Mouse (Mus musculus) hindbrain, embryonic 13.5 days (tissue): ENCODE measurements around the gene Rmi2. TPM values are rescaled to one million over a fixed set of nuclear protein-coding genes. Genes with fewer than 3 reads are reported as not detected.

Source experiments
- ATAC-seq: fragments of 200-750 bp; cut with Nextera tagmentation; 2 replicates; pipeline ENCODE4 v1.8.0; 2017; ENCODE audit warnings: moderate TSS enrichment; ENCODE audit not compliant: low FRiP score
- H3K27ac ChIP-seq: fragments of 300-500 bp; sonication (generic); 2 replicates; pipeline ENCODE4 v1.5.1; 2015; ENCODE audit warnings: inconsistent platforms, mild to moderate bottlenecking, moderate library complexity
- H3K27me3 ChIP-seq: fragments of 300-500 bp; sonication (generic); 2 replicates; pipeline ENCODE4 v1.6.1; 2015; ENCODE audit warnings: mild to moderate bottlenecking, inconsistent platforms
- H3K36me3 ChIP-seq: fragments of 300-500 bp; sonication (generic); 2 replicates; pipeline ENCODE4 v1.6.1; 2015; ENCODE audit warnings: mild to moderate bottlenecking, inconsistent platforms
- H3K4me1 ChIP-seq: fragments of 300-500 bp; sonication (generic); replicated peaks from 2 replicates; pipeline ENCODE4 v1.6.1; 2015; ENCODE audit warnings: inconsistent platforms
- H3K4me2 ChIP-seq: fragments of 300-500 bp; sonication (generic); 2 replicates; pipeline ENCODE4 v1.6.1; 2015; ENCODE audit warnings: inconsistent platforms, mild to moderate bottlenecking, moderate library complexity
- H3K4me3 ChIP-seq: fragments of 300-500 bp; sonication (generic); 2 replicates; pipeline ENCODE4 v1.5.1; 2015; ENCODE audit warnings: mild to moderate bottlenecking, inconsistent platforms
- H3K9ac ChIP-seq: fragments of 300-500 bp; sonication (generic); 2 replicates; pipeline ENCODE4 v1.6.1; 2015; ENCODE audit warnings: mild to moderate bottlenecking, inconsistent platforms
- H3K9me3 ChIP-seq: fragments of 300-500 bp; sonication (generic); 2 replicates; pipeline ENCODE4 v1.6.1; 2016; ENCODE audit warnings: inconsistent platforms
- WGBS: fragments of 180-500 bp; shearing (Covaris S2); methylation state at CpG from one replicate; pipeline ENCODE4 v1.1.7; 2015; 5-methylcytosine and 5-hydroxymethylcytosine counted together
- polyA plus RNA-seq: library from polyadenylated mRNA; unstranded; fragments of >200 nt; fragmentation: Nextera tagmentation; extraction: Ambion mirVana; gene quantifications from 2 replicates; pipeline ENCODE4 v1.2.1, GENCODE M21; 2015

The Rmi2 gene
- polyA plus RNA-seq, 1 experiment from 2014 or later: 0.39 TPM

GRCm38 (mm10) chr16:10915066-10915465 is 80.2 kb downstream of the Rmi2 start:
- over 99% methylated on average over 4 of the region's 4 CpGs for WGBS
- Histone ChIP-seq H3K4me2 (no peak overlapping the region), H3K27me3 (no peaks in the 10 kb centered on the region), H3K9me3 (no peaks in the 10 kb centered on the region), H3K4me1 (0 out of 2 replicates have a peak, but pooled peaks cover 4% of the 10 kb centered on the region), H3K27ac (no peak overlapping the region), H3K9ac (no peak overlapping the region), H3K36me3 (no peaks in the 10 kb centered on the region), H3K4me3 (no peak overlapping the region)
- ATAC-seq: no peak

DNA sequence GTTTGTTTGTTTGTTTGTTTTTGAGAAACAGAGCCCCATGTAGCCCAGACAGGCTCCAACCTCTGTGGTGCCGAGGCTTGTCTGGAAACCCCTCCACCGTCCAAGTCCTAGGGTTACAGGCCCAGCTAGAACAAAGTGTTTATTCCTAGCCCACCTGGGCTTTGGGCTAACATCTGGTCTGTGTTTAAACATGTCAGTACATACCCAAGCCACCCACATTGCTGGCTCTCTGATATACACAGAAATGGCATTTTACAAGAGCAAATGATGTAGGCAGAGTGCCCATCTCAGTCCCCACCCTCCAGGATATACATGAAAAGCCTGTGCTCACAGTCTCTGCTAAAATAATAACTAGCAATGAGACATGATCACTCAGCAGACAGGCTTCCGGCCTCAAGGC is 81.4 kb downstream of the Rmi2 start:
- no peak overlapping the region for H3K27ac ChIP-seq
- H3K27me3 ChIP-seq: no peaks in the 10 kb centered on the region
- H3K9ac ChIP-seq: no peak overlapping the region
- no peaks in the 10 kb centered on the region for H3K36me3 ChIP-seq
- WGBS: 74% methylated on average over 3 of the region's 3 CpGs
- 0 out of 2 replicates have a peak, but pooled peaks cover 4% of the 10 kb centered on the region for H3K4me1 ChIP-seq
- no peaks in the 10 kb centered on the region for H3K9me3 ChIP-seq
- no peak overlapping the region for H3K4me2 ChIP-seq
- no peak overlapping the region for H3K4me3 ChIP-seq
- ATAC-seq: no peak

- H3K27ac ChIP-seq: no peak overlapping the region
- H3K36me3 ChIP-seq: no peaks in the 10 kb centered on the region
- H3K27me3 ChIP-seq: no peaks in the 10 kb centered on the region
- 0 out of 2 replicates have a peak, but pooled peaks cover 4% of the 10 kb centered on the region for H3K4me1 ChIP-seq
- H3K4me3 ChIP-seq: no peak overlapping the region
- ATAC-seq: no peak
- no peak overlapping the region for H3K9ac ChIP-seq
- H3K9me3 ChIP-seq: no peaks in the 10 kb centered on the region
- H3K4me2 ChIP-seq: no peak overlapping the region
Measured at GRCm38 (mm10) chr16:10919856-10920255, 85.0 kb downstream of the Rmi2 start.

GRCm38 (mm10) chr16:10923561-10923960 is 88.7 kb downstream of the Rmi2 start:
- H3K36me3 ChIP-seq: no peaks in the 10 kb centered on the region
- H3K9me3 ChIP-seq: no peaks in the 10 kb centered on the region
- no peaks in the 10 kb centered on the region for H3K27me3 ChIP-seq
- 69% methylated on average over 5 of the region's 5 CpGs for WGBS
- H3K9ac ChIP-seq: no peak overlapping the region
- no peak overlapping the region for H3K4me3 ChIP-seq
- ATAC-seq: no peak
- H3K4me1 ChIP-seq: peaks cover 4% of the 10 kb centered on the region; the same call in 1 of the 2 replicates
- no peak overlapping the region for H3K4me2 ChIP-seq
- H3K27ac ChIP-seq: no peak overlapping the region

DNA sequence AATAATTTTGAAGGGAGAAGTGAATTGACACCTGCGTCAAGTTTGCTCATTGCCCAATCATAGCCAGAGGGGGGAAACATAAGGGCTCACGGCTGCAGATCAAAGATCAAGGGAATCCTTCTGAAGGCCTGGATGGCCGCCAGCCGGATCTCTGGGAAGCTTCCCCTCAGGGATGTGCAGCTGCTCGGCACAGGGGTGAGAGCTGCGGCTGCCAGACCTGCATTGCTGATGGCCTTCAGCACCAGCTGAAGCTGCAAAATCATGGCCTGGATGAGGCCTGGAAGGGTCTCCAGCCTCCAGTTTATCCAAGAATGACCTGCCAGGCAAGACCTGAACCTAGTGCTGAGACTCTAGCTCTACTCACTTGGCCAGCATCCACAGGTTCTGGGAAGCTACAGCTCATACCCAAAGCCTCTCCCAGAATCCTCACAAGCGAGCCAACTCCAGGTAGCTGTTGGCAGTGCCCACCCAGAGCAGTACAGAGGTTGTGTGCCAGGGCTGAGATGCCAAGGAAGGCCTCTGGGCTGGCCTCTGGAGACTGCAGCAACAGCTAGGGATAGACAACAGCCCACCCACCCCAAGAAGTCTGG is 90.8 kb downstream of the Rmi2 start:
- H3K4me2 ChIP-seq: no peak overlapping the region
- no peak overlapping the region for H3K4me3 ChIP-seq
- H3K9ac ChIP-seq: no peak overlapping the region
- no peaks in the 10 kb centered on the region for H3K36me3 ChIP-seq
- ATAC-seq: no peak
- H3K27ac ChIP-seq: no peak overlapping the region
- WGBS: 50% methylated on average over 7 of the region's 7 CpGs
- no peaks in the 10 kb centered on the region; the same call in 1 of the 2 replicates for H3K4me1 ChIP-seq
- H3K27me3 ChIP-seq: no peaks in the 10 kb centered on the region
- 0 out of 2 replicates have a peak, but pooled peaks cover 2% of the 10 kb centered on the region for H3K9me3 ChIP-seq

- no peaks in the 10 kb centered on the region for H3K27me3 ChIP-seq
- H3K4me1 ChIP-seq: no peaks in the 10 kb centered on the region; the same call in 1 of the 2 replicates
- H3K36me3 ChIP-seq: no peaks in the 10 kb centered on the region
- no peak for ATAC-seq
- no peak overlapping the region for H3K27ac ChIP-seq
- 0 out of 2 replicates have a peak, but pooled peaks cover 2% of the 10 kb centered on the region for H3K9me3 ChIP-seq
- H3K4me2 ChIP-seq: no peak overlapping the region
- 100% methylated on average over 1 of the region's 1 CpGs for WGBS
- H3K9ac ChIP-seq: no peak overlapping the region
- H3K4me3 ChIP-seq: no peak overlapping the region
Measured at GRCm38 (mm10) chr16:10927026-10927425, 92.2 kb downstream of the Rmi2 start.

DNA sequence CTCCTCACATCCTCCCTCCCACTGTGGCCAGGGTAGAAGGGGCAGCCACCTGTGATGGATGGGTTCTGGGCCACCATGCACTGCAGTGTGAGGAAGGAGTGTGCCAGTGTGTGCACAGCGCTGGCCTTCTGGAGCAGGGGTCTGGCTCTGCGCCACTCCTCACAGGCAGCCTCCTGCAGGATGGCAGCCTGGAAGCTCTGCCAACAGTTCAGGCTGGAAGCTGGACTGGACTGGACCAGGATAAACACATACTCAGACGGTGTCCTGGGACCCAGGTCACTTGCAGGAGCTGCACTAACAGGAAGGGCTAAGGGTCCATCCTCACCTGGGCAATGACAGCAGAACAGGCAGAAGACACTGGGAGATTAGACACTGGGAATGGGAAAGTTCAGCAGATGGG is 98.5 kb downstream of the Rmi2 start:
- ATAC-seq: no peak
- Histone ChIP-seq H3K9me3 (0 out of 2 replicates have a peak, but pooled peaks cover 2% of the 10 kb centered on the region), H3K9ac (no peak overlapping the region), H3K36me3 (no peaks in the 10 kb centered on the region), H3K4me3 (no peak overlapping the region), H3K27me3 (no peaks in the 10 kb centered on the region), H3K4me2 (no peak overlapping the region), H3K27ac (no peak overlapping the region), H3K4me1 (no peaks in the 10 kb centered on the region)
- WGBS: 88% methylated on average over 3 of the region's 3 CpGs

- Histone ChIP-seq H3K36me3 (no peaks in the 10 kb centered on the region), H3K4me1 (no peaks in the 10 kb centered on the region), H3K4me3 (no peak overlapping the region), H3K9me3 (0 out of 2 replicates have a peak, but pooled peaks cover 2% of the 10 kb centered on the region), H3K4me2 (no peak overlapping the region), H3K27me3 (no peaks in the 10 kb centered on the region), H3K27ac (no peak overlapping the region), H3K9ac (no peak overlapping the region)
- WGBS: 100% methylated on average over 1 of the region's 1 CpGs
- no peak for ATAC-seq
Measured at GRCm38 (mm10) chr16:10934047-10934446, 99.2 kb downstream of the Rmi2 start.

DNA sequence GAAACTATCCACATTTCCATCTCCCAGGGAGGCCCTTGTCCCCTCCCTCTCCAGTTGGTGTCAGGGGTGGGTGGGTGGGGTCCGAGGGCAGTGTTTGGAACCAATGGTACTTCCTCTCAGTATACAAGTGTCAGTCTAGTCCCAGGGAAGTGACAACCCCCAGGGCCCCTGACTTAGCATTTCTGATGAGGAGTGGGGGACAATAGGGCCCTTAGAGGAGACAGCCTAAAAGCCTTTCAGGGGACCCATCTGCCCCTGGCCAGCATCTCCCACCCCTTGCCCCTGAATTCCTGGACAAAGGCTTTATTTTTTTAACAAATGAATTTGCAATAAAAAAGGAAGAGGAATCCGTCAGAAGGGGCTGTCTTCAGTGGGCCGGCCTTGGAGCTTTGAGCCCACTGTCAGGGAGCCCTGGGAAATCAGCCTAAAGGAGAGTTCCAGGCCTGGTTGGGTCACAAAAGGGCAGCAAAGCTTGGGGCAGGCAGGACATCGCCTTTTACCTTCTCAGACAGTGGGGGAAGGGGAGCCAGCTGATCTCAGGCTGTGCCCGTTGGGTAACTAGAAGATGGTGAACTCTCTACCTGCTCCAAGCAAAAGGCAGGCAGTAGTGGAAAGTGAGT is 102.0 kb downstream of the Rmi2 start:
- H3K4me3 ChIP-seq: no peak overlapping the region
- no peak overlapping the region for H3K27ac ChIP-seq
- no peaks in the 10 kb centered on the region for H3K27me3 ChIP-seq
- no peak overlapping the region for H3K9ac ChIP-seq
- H3K36me3 ChIP-seq: no peaks in the 10 kb centered on the region
- no peak for ATAC-seq
- no peak overlapping the region for H3K4me2 ChIP-seq
- H3K9me3 ChIP-seq: no peaks in the 10 kb centered on the region
- H3K4me1 ChIP-seq: no peaks in the 10 kb centered on the region
- 20% methylated on average over 5 of the region's 5 CpGs for WGBS

DNA sequence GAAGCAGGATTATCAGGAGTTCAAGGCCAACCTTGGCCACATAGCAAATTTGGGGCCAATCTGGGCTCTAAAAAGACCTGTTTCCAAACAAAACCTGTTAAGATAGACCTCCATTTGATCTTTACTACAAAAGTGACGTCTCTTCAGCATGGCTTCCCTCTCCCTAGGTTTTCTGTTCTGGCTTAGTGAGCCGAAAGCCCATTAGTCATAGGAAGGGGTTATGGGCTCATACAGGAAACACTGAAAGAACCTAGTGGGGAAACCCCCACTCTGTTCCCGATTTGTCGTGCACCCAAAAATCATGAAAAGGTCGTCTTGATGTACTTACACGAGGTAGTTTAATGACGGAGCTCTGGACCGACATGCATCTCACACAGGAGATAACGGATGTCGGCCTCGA is 102.6 kb downstream of the Rmi2 start:
- Histone ChIP-seq H3K27me3 (no peaks in the 10 kb centered on the region), H3K27ac (no peak overlapping the region), H3K4me2 (no peak overlapping the region), H3K4me3 (no peak overlapping the region), H3K9ac (no peak overlapping the region), H3K4me1 (no peaks in the 10 kb centered on the region), H3K36me3 (no peaks in the 10 kb centered on the region), H3K9me3 (no peaks in the 10 kb centered on the region)
- no peak for ATAC-seq
- 77% methylated on average over 11 of the region's 11 CpGs for WGBS

DNA sequence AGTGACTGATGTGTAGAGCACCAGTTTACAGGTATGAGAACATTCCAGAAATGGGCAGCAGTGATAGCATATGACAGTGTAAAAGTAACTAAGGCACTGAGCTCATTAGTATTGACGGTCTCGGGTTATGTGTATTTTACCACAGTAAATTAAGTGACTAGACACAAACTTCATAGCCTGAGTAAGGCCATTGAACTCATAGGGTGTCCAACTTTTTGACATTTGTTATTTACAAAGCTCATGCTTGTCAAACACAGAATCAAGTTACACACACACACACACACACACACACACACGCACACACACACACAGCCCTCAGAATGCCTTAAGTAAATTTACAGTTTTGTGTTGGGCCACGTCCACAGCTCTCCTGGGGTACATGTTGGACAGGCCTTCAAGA is 105.1 kb downstream of the Rmi2 start:
- Histone ChIP-seq H3K4me3 (no peak overlapping the region), H3K27me3 (no peaks in the 10 kb centered on the region), H3K9me3 (no peaks in the 10 kb centered on the region), H3K27ac (no peak overlapping the region), H3K9ac (no peak overlapping the region), H3K4me2 (no peak overlapping the region), H3K36me3 (no peaks in the 10 kb centered on the region), H3K4me1 (no peaks in the 10 kb centered on the region)
- no peak for ATAC-seq
- WGBS: 94% methylated on average over 4 of the region's 4 CpGs

GRCm38 (mm10) chr16:10940661-10941060 is 105.8 kb downstream of the Rmi2 start:
- no peaks in the 10 kb centered on the region for H3K27me3 ChIP-seq
- H3K9me3 ChIP-seq: no peaks in the 10 kb centered on the region
- no peak overlapping the region for H3K4me3 ChIP-seq
- H3K36me3 ChIP-seq: no peaks in the 10 kb centered on the region
- H3K27ac ChIP-seq: no peak overlapping the region
- no peak for ATAC-seq
- H3K4me1 ChIP-seq: no peaks in the 10 kb centered on the region
- H3K4me2 ChIP-seq: no peak overlapping the region
- WGBS: 82% methylated on average over 2 of the region's 2 CpGs
- no peak overlapping the region for H3K9ac ChIP-seq
